Mouse (Mus musculus): ENCODE data around the gene Sept1.
A peak's percentile ranks its signal among the peaks of the same experiment; 100 is the strongest.

The Sept1 gene

DNA sequence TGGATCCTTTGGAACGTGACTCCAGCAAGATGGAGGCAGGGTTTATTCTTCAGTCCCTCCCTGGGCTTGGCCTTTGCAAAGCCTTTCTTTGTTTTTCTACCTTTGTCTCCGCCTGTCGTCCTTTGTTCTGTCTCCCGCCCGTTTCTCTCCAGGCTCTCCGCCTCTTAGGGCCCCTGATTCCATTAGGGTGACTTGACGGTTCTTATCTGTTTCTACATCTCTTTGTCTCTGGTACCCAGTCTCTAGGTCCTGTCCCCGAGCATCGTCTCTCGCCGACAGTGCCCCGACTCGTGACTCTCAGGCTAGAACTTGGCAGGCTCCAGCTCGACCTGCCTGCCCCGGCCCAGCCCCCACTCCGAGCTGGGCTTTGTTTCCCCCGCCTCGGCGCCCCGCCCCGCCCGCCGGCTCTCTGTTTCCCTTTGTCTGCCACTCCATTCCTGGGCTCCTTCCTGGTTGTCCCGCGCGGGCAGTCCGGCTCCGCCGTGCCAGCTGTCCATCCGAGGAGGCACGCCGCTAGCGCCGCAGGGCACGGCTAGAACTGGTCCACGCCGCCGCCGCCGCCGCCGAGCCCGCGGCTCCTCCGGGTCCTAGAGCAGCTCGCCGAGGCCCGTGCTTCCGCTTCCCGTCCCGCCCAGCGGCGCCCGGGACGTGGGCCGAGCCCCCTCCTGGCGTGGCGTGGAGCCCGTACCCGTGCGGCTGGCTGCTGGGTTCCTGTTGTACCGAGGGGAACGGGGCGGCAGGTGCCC is at the start of gene Sept1, which contains the start of gene Zfp553:
Sept1 (minus strand) TSS at position 509 of the 746 bp plus-strand sequence.
Zfp553 (plus strand) TSS at position 440 of the 746 bp plus-strand sequence.
- DNase-seq = peak; percentile 93 to 94

DNA sequence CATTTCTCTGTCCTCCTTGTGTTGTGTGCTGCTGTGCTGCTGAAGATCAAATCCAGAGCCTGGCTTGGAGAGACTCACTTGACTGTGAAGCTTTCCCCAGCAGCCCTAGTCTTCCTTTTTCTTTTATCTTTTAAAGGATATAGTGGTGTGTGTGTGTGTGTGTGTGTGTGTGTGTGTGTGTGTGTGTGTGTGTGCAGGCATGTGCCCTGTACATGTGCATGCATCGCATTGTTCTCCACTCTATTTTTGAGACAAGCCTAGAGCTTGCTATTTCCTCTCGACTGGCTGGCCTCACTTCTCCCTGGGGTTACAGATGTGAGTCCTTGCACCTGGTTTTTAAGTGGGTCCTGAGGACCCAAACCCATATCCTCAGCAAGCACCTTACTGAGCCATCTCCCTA is 49.3 kb upstream of the Sept1 start:
- no peak for DNase-seq

DNA sequence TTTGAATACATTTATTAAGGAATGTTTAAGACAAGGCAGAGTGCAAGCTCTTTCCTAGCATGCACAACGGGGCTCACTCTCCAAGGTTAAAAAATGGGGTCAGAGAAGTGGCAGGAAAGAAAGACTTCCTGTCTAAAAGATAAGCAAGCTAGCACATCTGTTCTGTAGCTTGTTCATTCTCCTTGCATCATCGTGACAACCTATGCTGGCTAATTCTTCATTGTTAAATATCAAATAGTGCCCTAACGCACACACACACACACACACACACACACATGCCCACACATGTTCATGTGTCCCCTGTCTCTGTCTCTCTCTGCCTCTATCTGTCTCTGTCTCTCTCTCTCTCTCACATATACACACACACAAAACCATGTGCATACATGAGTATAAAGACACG is 48.2 kb upstream of the Sept1 start:
- DNase-seq = no peak

DNA sequence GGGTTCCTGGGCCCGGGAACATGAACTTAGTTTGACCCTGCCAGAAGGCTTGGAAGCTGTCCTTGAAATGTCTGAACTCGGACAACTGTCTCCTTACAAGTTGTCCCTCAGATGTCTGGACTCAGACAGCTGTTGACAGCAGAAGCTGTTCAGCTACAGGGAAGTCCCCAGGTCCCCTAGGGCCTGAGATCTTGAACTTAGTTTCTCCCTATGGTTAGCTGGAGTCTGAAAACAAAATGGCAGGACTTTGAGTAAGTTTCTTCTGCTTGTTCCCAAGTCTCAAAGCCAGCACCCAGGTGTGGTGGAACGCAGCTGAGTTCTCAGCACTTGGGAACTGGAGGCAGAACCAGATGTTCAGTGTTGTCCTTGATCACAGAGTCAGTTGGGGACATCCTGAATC is 47.2 kb upstream of the Sept1 start:
- DNase-seq = no peak

DNA sequence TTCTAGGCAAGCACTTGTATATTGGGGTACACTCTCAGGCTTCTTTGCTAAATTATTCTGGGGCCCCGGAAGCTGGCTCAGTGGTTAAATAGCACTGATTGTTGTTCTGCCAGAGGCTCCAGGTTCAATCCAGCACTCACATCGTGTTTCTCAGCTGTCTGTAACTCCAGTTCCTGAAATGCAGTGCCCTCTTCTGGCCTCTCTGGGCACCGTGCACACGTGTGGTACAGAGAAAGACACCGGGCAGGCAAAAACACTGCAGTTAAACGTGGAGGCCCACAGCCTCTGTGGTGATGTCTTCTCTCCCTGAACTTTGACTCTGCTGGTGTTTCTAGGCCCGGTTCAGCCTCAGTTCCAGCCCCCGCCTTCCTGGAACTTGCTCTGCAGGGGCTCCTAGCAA is 45.4 kb upstream of the Sept1 start:
- peak; percentile 62 to 64 for DNase-seq

DNA sequence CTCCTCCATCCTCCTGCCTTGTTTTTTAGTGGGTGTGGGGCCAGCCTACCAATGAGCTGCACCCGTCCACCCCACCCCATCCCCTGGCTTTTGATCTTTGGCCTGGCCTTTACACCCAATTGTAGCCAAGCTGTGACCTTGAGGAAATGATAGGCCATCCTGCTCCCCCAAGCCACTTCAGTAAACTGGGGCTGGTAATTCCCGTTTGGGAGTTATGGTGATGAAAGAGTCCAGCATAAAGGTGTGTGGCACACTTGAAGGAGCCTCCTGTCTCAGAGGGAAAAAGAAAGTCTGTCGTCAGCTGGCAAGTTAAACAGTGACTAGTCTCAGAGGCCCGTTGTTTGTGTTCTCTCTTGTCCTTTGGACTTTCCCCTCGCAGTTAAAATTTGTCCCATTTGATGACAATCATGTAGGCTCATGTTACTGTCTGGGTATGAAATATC is 43.6 kb upstream of the Sept1 start:
- no peak for DNase-seq

DNA sequence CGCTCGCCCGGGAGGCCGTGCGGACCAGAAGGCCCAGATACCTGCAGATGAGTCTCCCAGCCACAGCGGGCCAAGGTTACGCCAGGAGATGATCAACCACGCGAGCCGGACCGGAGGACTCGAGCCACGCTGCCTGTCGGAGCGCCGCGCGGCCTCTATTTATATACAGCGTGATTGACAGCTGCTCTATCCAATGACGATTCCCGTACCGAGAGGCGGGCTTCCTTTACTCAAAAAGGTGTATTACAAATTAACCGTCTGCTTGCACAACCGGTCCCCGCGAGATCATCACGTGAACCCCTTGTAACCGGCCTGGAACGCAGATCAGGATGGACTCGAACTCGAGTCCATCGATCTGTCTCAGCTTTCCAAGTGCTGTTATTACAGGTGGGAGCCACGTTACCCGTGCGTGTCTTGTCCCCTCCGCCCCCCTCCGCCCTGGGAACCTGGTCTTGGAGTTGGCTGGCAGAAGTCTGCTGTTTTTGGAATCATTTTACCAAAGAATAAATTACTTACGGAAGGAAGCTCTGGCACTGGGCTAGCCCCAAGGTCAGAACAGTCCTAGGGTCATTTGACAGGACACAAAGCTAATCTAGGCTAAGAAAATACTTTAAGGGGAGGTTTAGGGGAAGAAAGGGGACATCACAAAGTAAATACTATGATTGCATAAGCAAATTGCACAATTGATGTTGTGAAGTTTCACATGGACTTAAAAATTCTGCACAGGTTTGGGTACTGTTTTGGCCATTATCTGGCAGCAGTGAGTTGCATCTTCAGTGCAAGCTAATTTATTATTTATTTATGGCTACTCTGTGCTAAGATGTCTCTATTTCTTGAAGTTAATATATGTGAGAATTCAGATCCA is 41.2 kb upstream of the Sept1 start, which contains the start of gene Sephs2:
Sephs2 (minus strand) TSS at position 131 of the 865 bp plus-strand sequence.
- DNase-seq = peak; percentile 97 to 98

DNA sequence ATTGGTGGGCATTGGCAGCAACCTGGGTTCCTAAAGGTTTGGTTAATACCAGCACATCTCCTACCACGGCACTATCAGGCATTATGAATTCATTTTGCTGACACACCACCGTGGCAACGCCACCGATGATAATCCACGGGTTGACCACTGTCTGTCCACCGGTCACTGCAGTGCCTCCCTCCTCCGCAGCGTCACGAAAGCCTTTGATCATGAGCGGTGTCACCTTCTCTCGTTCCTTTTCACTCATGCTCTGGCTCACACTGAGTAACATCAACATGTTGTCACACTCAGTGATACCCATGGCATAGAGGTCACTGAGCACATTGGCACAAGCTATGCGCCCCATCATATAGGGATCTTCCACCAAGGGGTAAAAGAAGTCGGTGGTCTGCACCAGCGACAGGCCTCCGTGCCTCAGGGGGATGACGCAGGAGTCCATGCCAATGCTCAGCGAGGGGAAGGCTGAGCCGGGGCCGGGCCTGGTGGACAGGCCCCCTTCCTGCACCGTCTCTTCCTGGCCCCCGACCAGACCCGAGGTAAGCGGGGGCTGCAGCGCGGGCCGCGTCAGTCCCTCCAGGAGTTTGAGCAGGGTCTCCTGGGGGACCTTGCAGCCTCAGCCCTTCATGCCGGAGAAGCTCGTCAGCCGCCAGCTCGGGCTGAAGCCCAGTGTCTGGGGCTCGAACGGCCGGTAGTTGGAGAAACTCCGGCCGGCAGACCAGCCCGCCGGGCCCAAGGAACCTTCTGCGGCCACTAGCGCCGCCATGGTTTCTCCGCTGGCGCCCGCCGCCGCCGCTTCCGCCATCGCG is 40.4 kb upstream of the Sept1 start:
- peak; percentile 72 to 74 for DNase-seq

DNA sequence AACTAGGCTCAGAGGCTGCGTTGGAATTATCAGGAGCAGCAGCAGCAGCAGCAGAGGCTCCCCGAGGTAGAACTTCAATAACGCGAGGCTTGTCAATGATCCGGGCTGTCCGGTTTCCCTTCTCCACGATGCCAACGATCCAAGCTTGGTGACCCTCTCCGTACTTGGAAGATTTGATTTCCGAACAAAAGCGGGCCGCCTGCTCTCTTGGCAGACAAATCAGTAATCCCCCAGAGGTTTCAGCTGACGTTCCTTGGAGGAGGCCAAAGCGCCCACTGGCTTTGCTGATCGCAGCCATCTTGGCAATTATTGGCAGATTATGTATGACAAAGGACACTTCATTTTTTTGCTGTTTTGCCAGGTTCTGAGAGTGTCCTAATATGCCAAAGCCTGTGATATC is 39.6 kb upstream of the Sept1 start:
- DNase-seq = peak; percentile 48 to 50

DNA sequence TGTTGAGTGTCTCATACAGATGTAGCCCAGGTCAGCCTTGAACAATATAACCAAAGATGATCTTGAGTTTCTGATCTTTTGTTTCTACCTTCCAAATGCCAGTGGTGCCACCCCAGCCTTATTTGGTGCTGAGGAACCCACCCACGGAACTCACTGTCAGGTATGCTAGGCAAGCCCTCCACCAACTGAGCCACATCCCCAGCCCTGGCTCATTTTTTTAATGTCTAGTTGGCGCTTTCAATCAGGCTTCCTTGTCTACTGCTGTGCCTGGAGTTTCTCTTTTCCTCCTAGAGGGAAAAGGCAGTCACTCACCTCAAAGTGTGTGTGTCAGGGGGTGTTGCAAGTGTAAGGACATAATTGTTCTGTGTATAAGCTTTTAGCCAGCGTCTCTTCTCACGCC is 38.2 kb upstream of the Sept1 start:
- DNase-seq = no peak

DNA sequence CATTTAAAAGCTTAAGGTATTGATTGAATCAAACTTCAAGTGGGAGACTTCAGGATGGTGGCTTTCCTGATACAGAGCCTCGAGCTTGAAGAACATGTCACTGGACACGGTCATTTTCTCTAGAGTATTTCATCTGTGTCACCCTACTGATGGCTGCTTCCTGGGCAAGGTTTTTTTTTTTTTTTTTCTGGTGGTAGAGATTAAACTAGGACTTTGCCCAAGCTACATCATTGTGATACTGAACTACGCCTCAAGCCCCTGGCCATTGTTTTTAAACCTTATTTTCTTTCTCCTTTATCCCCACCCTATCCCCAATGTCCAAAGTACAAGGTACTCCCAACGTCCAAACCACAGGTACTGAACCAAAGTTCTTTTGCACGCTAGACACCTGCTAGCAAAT is 37.7 kb upstream of the Sept1 start:
- no peak for DNase-seq

DNA sequence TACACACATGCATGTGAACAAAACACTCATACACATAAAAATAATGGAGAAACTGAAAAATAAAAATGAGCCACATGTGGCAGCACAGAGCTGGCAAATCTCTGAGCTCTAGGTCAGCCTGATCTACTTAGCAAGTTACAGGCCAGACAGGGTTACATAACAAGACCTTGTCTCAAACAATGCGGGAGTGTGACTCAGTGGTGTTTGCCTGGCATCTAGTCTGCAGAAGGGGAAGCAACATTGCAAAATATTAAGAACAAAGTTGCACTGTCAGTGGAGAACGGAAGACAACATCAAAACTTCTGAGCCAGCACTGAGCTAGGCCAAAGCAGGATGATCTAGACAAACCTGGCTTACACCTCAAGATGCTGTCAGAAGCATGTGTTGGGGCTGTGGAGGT is 37.3 kb upstream of the Sept1 start:
- no peak for DNase-seq

DNA sequence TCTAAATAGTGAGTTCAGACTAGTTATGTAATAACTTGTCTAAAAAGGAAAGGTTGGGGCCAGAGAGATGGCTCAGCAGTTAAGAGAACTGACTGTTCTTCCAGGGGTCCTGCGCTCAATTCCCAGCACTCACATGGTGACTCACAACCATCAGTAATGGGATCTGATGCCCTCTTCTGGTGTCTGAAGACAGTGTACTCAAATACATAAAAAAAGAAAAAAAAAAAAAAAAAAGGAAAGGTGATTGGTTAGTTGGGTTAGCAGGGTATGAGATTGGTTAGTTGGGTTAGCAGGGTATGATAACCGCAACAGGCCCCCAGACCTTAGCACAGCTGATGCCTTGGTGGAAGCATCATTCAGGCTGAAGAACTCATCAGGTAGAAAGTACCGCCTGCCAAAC is 30.6 kb upstream of the Sept1 start:
- DNase-seq = no peak

DNA sequence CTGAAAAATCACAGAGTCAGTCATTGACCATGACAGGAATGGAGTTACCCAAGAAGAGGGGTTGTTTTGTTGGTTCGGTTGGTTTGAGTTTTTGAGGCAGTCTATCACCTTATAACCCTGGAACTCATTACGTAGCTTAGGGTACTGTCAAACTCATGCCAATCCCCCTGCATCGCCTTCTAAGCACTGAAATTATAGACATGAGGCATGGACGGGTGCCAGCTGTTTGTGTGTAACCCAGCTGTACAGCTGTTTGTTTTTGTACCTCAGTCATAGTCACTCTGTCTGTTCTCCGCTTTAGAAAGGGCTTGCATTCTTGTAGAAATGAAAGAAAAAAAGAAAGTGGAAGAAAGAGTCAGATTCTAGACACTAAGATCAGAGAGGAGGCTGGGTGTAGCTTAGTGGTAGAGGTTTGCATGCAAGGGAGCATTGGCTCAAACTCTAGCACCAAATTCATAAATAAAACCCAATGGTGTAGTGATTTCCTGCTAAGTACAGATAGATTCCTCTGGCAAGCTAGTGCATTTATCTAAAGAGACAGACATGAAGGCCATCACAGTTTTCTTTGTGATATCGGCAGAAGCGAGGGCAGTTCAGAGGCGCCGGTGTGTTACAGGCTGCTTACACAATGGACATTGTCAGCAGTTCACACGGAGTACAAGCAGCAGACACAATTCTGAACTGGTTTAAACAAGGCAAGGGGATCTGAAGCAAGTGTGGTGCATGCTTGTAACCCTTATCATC is 29.5 kb upstream of the Sept1 start:
- DNase-seq = peak in 1 of 2 experiments; percentile 15

DNA sequence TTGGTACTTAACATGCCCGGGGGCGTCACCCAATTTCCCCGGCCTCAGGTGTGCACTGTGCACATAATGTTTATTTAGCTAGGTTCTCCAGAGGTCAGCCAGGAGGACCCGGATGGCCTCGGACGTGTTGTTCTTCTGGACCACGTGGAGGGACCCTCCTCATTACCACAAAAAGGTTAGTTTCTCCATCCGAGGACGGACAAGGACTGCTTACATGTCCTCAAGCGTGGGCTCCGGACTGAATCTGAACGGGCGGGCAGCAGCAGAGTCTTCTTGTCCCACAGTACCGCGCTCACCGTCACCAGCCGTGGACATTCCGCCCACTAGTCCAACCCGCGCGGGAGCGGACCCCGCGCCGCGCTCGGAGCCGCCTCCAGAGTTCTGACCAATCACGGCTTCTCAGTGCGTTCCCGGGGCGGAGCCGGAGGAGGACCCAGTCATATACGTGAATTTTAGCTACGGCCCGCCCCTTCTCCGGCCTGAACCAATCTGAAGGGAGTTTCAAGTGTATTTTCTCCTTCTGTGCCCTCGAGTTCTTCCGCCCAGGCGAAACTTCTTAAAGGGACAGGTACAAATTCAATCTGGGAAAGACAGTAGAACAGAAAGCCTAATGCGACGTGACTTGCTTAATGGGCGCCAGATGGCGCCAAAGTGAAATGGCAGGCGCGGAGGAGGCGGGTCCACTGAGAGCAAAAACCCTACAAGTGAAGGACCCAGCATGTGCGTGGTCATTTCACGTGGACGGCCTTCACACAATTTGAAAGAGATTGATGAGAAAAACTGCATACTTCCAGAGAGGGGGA is 27.6 kb upstream of the Sept1 start, which contains the start of gene Dctpp1:
Dctpp1 (minus strand) TSS at position 401 of the 803 bp plus-strand sequence.
- DNase-seq = peak; percentile 96 to 98

DNA sequence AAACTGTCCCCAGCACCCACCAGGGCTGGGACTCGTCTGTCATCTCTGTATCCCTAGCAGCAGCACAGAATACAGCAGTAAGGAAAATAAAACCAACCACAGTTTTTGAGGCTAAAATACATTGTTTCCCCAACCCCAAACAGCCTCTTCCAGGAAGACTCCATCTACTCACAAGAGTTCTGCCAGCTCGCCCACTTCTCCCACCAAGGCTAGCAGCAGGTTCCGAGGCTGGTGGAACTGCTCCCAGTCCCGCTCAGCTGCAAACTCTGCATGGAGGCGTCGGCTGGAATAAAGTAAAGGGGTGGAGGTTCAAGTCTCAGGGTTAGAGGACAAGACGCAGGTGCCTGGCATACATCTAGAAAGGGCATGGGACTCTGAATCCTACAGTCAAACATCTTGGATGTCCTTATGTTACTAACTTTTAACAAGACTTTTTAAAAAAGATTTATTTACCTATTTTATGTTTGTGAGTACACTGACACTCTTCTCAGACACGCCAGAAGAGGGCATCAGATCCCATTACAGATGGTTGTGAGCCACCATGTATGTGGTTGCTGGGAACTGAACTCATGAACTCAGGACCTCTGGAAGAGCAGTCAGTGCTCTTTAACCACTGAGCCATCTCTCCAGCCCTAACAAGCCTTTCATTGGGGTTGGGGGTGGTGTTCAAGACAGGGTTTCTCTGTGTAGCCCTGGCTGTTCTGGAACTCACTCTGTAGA is 26.4 kb upstream of the Sept1 start:
- DNase-seq = no peak

DNA sequence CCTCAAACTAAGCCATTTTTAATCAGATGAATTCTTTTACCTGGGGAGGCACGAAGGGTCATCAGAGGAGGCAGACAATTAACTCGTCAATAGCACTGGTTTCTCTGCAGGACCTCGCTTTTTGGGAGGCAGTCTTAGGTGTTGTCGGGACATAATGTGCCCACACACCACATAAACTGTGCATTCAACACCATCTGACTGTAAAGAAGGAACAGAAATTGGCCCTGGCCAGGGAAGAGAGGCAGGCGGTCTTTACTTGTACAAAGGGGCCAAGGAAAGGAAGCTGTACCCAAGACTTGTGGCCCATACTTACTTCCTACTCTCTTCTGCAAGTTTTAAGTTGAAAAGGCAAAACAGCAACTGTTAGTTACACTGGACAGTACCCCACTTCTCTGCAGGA is 23.6 kb upstream of the Sept1 start:
- DNase-seq = no peak

DNA sequence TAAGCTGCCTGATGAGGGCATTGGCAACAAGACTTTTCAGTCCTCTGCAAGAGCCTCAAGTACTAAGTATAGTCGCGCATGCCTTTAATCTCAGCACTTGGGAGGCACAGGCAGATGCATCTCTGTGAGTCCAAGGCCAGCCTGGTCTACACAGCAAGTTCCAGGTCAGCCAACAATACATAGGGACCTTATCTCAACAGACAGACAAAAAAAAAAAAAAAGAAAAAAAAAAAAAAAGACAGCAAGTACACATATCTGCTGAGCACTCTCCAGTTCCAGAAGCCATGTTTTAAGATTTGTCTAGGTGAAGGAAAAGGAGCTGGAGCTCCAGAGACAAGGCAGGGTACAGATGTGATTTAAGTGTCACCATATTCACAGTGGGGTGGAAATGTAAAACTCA is 23.0 kb upstream of the Sept1 start:
- DNase-seq = no peak

DNA sequence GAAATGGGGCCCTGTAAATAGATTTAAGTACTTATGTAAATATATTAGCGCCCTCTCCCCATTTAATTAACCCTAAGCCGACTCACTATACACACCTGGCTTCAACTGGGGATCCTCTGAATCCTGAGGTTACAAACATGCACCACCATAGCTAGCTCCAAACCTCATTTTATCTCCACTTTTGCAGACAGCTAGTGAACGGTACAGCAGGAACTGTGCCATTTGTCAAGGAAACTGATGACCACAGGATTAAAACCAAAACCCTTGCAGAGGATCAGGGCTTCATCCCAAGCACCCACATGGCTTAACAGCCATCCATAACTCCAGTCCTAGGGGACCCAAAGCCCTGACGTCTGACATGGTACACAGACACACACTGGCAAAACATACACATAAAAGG is 22.1 kb upstream of the Sept1 start:
- no peak for DNase-seq
